Mouse (Mus musculus): ENCODE results near the gene Txndc16.

- TF ChIP-seq CTCF (IDR thresholded peaks at IDR 0.05) = no peak
- no peak for TF ChIP-seq EP300 (IDR thresholded peaks at IDR 0.05)
These were observed 643 bp downstream of the Txndc16 start, which contains the start of gene Gpr137c for GRCm38 (mm10) chr14:45219281-45220089.

Data from lung, postnatal 0 days (tissue).